Mouse (Mus musculus) forebrain, embryonic 10.5 days (tissue): ENCODE results near the gene Fbxw8. TPM values are rescaled to one million over a fixed set of nuclear protein-coding genes. Genes with fewer than 3 reads are reported as not detected.

Experiments used
- DNase-seq: peaks from one replicate; pipeline ENCODE4 v3.0.0-alpha.2; 2017; ENCODE audit warnings: low spot score; ENCODE audit errors: extremely low spot score
- H3K27ac ChIP-seq: fragments of 300-500 bp; sonication (generic); 2 replicates; pipeline ENCODE4 v1.5.1; 2016; ENCODE audit warnings: mild to moderate bottlenecking
- H3K27me3 ChIP-seq: fragments of 300-500 bp; sonication (generic); 2 replicates; pipeline ENCODE4 v1.6.1; 2016; ENCODE audit warnings: mild to moderate bottlenecking; ENCODE audit not compliant: poor library complexity, severe bottlenecking
- H3K36me3 ChIP-seq: fragments of 300-500 bp; sonication (generic); replicated peaks from 2 replicates; pipeline ENCODE4 v1.6.1; 2016; ENCODE audit warnings: mild to moderate bottlenecking, moderate library complexity
- H3K4me1 ChIP-seq: fragments of 300-500 bp; sonication (generic); 2 replicates; pipeline ENCODE4 v1.6.1; 2016
- H3K4me3 ChIP-seq: fragments of 300-500 bp; sonication (generic); 2 replicates; pipeline ENCODE4 v1.5.1; 2016; ENCODE audit warnings: mild to moderate bottlenecking, moderate library complexity
- H3K9me3 ChIP-seq: fragments of 300-500 bp; sonication (generic); 2 replicates; pipeline ENCODE4 v1.6.1; 2016; ENCODE audit warnings: mild to moderate bottlenecking, moderate library complexity
- WGBS: fragments of 180-500 bp; shearing (Covaris S2); methylation state at CpG from one replicate; pipeline ENCODE4 v1.1.7; 2016; 5-methylcytosine and 5-hydroxymethylcytosine counted together
- polyA plus RNA-seq: library from polyadenylated mRNA; unstranded; fragments of >200 nt; fragmentation: Nextera tagmentation; extraction: Ambion mirVana; gene quantifications from 2 replicates; pipeline ENCODE4 v1.2.1, GENCODE M21; 2016

Gene Fbxw8
- polyA plus RNA-seq, 1 experiment from 2014 or later = 33.8 TPM

DNA sequence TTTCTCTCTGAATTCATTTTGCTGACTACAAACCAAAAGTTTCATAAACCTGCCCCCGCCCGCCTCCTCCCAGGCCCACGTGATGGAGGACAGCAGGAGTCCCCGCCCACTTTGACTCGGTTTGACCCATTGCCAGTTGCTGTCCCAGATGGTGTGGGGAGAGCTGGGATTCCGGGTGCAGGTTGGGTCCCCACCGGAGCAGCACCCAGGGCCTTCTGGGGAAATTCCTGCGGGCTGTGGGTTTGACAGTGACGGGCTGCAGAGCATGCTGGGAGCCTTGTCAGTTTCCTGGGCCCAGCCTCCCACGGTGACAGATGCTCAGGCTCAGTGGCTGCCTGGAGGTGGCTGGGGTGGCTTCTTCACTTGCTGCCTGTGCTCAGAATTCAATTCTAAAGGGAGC, 125.8 kb downstream of the Fbxw8 start:
- Histone ChIP-seq H3K4me1 (peaks cover 57% of the 10 kb centered on the region), H3K4me3 (peak overlapping the region; percentile 71), H3K9me3 (no peaks in the 10 kb centered on the region), H3K27ac (no peak overlapping the region), H3K36me3 (no peaks in the 10 kb centered on the region), H3K27me3 (peaks cover 69% of the 10 kb centered on the region)
- DNase-seq = no peak
- WGBS = 5% methylated on average over 10 of the region's 10 CpGs

DNA sequence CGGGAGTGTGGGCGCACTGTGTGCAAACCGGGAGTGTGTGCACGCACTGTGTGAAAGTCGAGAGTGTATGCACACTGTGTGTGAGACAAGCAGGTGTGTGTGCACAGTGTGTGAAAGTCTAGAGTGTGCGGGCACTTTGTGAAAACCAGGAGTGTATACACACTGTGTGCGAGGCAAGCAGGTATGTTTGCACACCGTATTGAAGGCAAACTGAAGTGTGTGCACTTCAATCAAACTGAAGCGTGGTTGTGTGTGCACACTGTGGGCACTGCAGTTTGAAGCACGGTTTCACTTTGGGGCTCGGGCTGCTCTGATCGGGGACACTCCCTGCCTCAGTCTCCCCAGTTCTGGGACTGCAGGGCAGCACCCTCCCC, 126.2 kb downstream of the Fbxw8 start:
- 8% methylated on average over 12 of the region's 12 CpGs for WGBS
- peaks cover 57% of the 10 kb centered on the region for H3K4me1 ChIP-seq
- no peaks in the 10 kb centered on the region for H3K9me3 ChIP-seq
- H3K27me3 ChIP-seq = peaks cover 69% of the 10 kb centered on the region
- peak overlapping the region; percentile 71 for H3K4me3 ChIP-seq
- no peak for DNase-seq
- no peak overlapping the region for H3K27ac ChIP-seq
- no peaks in the 10 kb centered on the region for H3K36me3 ChIP-seq

DNA sequence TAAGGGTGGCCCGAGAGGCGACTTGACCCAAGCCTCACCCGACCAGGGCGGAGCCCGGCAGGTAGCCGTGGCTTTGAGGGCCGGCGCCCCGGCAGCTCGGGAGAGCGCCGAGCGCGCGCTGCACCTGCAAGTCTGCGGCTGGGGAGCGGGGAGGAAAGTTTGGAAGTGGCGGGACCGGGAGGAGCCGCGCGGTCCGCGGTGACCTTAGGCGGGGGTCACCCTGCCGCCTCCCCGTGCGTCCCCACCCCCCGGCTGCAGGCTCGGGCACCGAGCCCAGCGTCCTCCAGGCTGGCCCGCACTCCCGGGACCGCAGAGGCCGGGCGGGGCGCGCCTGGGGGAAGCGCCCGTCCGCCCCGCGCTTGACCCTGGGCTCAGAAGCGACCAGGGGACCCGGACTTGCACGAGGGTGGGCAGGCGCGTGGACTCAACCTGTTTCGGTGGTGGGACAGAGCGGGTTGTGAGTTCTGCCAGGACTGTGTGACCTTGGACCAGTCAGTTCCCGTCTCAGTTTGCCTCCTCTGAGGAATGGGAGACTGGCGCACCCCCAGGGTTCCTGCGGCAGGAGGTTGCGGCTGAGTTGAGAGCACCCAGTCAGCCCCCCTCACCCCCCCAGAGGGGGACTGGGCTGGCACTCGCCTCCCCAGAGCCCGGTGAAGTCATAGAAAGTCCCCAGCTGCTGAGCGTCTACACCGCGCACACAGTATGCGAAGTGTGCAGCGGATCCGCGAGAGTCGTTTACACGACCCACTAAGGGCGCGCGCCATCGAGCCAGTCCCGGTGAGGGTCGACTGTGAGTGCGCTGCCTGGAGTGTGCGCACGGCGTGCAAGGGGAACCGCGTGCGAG, 126.9 kb downstream of the Fbxw8 start:
- peaks cover 57% of the 10 kb centered on the region for H3K4me1 ChIP-seq
- no peaks in the 10 kb centered on the region for H3K9me3 ChIP-seq
- H3K36me3 ChIP-seq = no peaks in the 10 kb centered on the region
- 0 out of 2 replicates have a peak overlapping the region, but pooled peaks have one; percentile 48 for H3K27ac ChIP-seq
- peak; percentile 27 for DNase-seq
- H3K4me3 ChIP-seq = peak overlapping the region; percentile 71
- WGBS = 2% methylated on average over 77 of the region's 79 CpGs
- H3K27me3 ChIP-seq = peaks cover 69% of the 10 kb centered on the region

DNA sequence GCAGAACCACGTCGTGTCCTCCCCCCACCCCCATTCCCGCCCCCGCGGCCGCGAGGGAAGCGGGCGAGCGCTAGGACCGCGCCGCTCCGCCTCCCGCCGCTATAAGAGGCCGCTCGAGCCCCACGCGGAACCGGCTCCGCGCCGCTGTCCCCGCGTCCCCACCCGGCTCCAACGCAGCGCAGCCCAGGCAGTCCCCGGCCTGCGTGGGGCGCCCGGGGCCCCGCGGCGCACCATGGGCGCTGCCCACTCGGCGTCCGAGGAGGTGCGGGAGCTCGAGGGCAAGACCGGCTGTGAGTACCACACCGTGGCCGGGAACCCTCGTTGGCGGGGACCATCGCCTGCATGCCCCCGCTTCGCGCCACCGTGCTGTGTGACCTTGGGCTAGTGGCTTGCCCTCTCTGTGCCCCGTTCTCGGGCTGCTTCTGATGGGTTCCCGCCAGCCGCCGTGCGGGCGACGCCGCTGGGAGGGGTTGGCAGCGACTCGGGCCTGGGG, 127.5 kb downstream of the Fbxw8 start, which contains the start of gene Tesc:
TSS of gene Tesc (plus strand) at position 46 of the 493 bp plus-strand sequence.
- Histone ChIP-seq H3K36me3 (no peaks in the 10 kb centered on the region), H3K27ac (peak within 1 kb of the TSS; percentile 48; the same call in 1 of the 2 replicates), H3K4me3 (peak within 1 kb of the TSS; percentile 71), H3K27me3 (peaks cover 69% of the 10 kb centered on the region), H3K4me1 (peaks cover 57% of the 10 kb centered on the region), H3K9me3 (no peaks in the 10 kb centered on the region)
- under 1% methylated on average over 63 of the region's 63 CpGs for WGBS
- DNase-seq = peak; percentile 35

DNA sequence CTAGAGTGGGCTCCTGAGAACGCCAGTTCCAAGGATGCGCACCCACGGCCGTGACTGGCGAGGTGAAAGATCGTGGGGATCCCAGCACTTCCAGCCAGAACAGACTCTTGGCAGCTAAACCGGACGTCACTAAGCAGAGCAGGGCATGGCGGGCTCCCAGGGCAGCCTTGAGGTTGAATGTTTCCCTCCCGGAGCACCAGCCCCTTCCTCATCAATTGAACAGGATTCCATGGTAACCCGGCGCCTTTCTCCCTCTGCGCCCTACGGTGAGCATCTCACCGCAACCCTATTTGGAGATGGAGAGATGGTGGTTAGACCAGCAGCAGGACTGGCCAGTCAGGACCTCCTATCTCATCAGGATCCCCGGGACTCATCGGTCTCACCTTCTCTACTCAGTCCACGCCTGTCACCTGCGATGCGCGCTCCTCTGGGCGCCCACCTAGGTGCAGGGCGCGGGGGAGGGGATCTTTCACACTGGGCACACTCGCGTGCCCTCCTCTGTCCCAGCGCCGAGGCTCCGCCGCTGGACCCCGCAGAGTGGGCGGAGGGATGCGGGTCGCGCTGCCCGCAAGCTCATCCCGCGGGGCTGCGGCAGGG, 128.1 kb downstream of the Fbxw8 start:
- Histone ChIP-seq H3K36me3 (no peaks in the 10 kb centered on the region), H3K27ac (peak overlapping the region; percentile 48; the same call in 1 of the 2 replicates), H3K4me1 (peaks cover 57% of the 10 kb centered on the region), H3K4me3 (peak overlapping the region; percentile 71), H3K9me3 (no peaks in the 10 kb centered on the region), H3K27me3 (peaks cover 69% of the 10 kb centered on the region)
- WGBS = 1% methylated on average over 39 of the region's 39 CpGs
- DNase-seq = peak; percentile 36

DNA sequence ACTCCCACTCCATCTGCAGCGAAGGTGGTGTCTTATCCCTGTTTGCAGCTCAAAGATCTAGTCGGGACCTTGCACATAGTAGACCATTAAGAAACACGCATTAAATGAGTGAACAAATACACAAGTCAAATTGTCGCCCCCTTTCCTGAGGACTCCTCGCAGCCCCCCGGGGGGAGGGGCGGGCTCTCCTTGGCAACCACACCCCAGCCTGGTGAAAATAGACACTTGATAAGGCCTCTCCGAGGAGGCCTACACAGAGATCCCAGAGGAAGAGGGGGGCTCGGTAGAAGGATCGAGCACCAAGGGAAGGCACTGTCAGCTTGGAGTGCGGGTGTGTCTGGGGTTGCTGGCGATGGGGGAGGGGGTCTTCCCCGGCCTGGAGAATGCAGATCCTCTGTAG, 128.9 kb downstream of the Fbxw8 start:
- peak overlapping the region; percentile 71 for H3K4me3 ChIP-seq
- no peak for DNase-seq
- H3K9me3 ChIP-seq = no peaks in the 10 kb centered on the region
- H3K36me3 ChIP-seq = no peaks in the 10 kb centered on the region
- H3K27me3 ChIP-seq = peaks cover 63% of the 10 kb centered on the region
- H3K27ac ChIP-seq = no peak overlapping the region
- WGBS = 2% methylated on average over 13 of the region's 13 CpGs
- H3K4me1 ChIP-seq = peaks cover 52% of the 10 kb centered on the region

DNA sequence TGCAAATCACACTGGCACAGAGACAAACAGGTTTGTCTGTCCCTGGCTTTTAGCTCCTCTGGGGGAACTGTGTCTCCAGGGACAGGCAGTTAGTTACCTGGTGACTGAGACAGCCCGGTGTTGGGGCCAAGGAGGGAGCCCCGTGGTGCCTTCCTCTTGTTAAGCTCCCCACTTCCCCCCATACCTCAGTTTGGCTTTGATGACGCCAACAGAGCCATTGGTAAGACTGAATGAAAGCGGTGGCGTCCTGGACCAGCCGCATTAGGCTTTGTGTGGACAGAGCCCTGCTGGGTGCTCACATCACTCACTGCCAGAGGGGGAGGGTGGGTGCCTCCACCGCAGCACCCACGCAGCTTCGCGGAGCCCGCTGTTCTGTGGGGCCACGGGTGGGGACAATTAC, 129.4 kb downstream of the Fbxw8 start:
- Histone ChIP-seq H3K27ac (no peak overlapping the region), H3K4me3 (0 out of 2 replicates have a peak overlapping the region, but pooled peaks have one; percentile 71), H3K9me3 (no peaks in the 10 kb centered on the region), H3K4me1 (peaks cover 47% of the 10 kb centered on the region), H3K36me3 (no peaks in the 10 kb centered on the region), H3K27me3 (peaks cover 58% of the 10 kb centered on the region)
- WGBS = 2% methylated on average over 12 of the region's 12 CpGs
- no peak for DNase-seq

DNA sequence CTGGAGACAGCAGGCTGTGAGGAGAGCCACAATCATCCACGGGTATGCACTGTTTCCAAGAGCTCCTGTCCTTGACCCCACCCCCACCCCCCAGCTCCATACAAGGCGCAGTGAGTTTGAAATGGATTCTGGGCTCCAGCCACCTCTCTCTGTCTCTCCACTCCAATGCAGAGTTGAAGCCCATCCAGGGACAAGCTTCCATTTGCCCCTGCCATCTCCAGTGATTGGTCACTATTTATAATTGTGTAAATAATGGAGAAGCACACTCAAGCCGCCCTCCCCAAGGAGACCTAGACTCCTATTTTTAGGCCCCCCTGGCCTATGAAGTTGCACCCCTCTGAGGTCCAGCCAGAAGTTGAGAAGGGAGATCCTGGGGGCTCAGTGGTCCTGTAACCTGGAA, 132.2 kb downstream of the Fbxw8 start:
- no peak for DNase-seq
- H3K27ac ChIP-seq = no peak overlapping the region
- peaks cover 32% of the 10 kb centered on the region for H3K27me3 ChIP-seq
- H3K36me3 ChIP-seq = no peaks in the 10 kb centered on the region
- 80% methylated on average over 3 of the region's 3 CpGs for WGBS
- H3K4me3 ChIP-seq = no peak overlapping the region
- peaks cover 27% of the 10 kb centered on the region for H3K4me1 ChIP-seq
- no peaks in the 10 kb centered on the region for H3K9me3 ChIP-seq

DNA sequence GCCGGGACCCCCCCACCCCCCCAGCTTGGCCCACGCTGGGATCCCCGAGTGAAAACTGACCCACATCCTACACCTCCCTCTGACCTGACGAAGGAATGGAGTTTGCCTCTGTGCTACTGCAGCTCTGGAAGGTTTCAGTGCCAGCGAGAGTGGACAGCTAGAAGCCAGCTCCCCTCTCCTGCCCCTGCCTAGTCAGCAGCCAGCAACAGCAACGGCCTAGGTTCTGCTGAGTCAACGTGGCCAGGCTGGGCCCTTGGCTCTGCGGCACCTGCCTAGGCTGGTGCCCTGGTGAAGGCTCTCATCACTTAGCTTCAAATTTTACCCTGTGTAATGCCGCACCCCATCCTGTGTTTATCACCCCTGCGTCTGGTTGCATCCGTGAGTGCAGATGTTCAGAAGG, 135.4 kb downstream of the Fbxw8 start:
- Histone ChIP-seq H3K4me1 (peaks cover 5% of the 10 kb centered on the region), H3K27me3 (peaks cover 7% of the 10 kb centered on the region; the same call in 1 of the 2 replicates), H3K27ac (no peak overlapping the region), H3K4me3 (no peak overlapping the region), H3K9me3 (no peaks in the 10 kb centered on the region), H3K36me3 (no peaks in the 10 kb centered on the region)
- 76% methylated on average over 11 of the region's 11 CpGs for whole genome bisulfite sequencing
- no peak for DNase-seq

DNA sequence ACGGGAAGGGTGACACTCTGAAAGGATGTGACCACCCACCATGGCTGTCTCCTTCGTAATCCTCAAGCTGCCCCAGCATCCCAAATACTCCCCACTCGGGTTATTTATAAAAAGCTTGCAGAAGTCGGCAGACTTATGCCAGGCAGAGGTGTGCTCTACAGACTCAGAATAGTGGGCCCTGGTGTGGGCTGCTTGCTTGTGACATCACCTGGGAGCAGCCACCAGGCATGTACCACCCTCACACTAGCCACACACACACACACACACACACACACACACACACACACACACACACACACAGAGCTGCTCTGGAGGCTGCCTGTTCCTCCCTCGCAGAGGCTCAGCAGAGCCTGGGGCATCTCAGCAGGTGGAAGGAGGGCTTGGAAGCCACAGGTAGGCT, 137.7 kb downstream of the Fbxw8 start:
- peaks cover 8% of the 10 kb centered on the region; the same call in 1 of the 2 replicates for H3K27me3 ChIP-seq
- H3K4me3 ChIP-seq = no peak overlapping the region
- WGBS = 49% methylated on average over 5 of the region's 5 CpGs
- H3K36me3 ChIP-seq = no peaks in the 10 kb centered on the region
- no peak for DNase-seq
- peaks cover 9% of the 10 kb centered on the region for H3K4me1 ChIP-seq
- no peak overlapping the region for H3K27ac ChIP-seq
- no peaks in the 10 kb centered on the region for H3K9me3 ChIP-seq

DNA sequence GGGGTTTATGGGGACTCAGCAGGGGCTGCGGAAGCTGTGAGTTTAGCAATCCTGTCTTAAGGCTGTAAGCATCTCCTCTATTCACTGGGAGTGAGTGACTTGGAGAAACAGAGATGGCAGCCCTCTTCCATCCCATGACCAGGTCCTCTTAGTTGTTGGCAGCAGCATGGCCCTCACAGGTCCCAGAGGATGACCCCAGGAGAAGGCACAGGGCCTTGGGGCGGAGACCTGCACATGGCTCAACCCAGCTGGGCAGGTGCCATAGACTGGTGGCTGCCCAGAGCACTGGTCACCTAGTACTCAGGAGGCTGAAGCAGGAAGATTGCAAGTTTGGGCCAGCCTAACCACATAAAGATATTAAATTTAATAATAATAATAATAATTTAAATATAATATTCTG, 139.6 kb downstream of the Fbxw8 start:
- no peak for DNase-seq
- Histone ChIP-seq H3K4me1 (peaks cover 9% of the 10 kb centered on the region), H3K36me3 (peaks cover 9% of the 10 kb centered on the region), H3K9me3 (no peaks in the 10 kb centered on the region), H3K4me3 (no peak overlapping the region), H3K27me3 (peaks cover 8% of the 10 kb centered on the region; the same call in 1 of the 2 replicates), H3K27ac (no peak overlapping the region)
- 85% methylated on average over 2 of the region's 2 CpGs for WGBS

DNA sequence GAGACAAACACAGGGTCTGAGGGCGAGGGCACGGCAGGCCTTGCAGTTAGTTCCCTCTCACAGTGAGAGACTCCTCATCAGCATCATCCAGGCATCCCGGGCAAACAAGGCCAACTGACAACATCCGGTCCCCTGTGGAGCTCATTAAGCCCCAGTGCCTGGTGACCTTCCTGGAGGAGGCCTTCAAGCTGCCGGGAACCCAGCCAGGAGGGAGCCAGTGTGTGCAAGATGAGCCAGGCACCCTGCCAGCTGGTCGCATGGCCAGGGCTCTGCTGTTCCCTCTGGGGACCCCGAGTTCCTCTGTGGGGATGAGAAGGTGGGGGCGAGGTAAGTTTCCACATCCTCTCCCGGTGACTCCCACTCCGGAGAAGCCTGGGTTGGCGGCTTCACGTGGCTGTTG, 140.2 kb downstream of the Fbxw8 start:
- no peak for DNase-seq
- H3K27me3 ChIP-seq = peaks cover 8% of the 10 kb centered on the region; the same call in 1 of the 2 replicates
- WGBS = 21% methylated on average over 12 of the region's 12 CpGs
- no peak overlapping the region for H3K4me3 ChIP-seq
- no peaks in the 10 kb centered on the region for H3K9me3 ChIP-seq
- peaks cover 15% of the 10 kb centered on the region for H3K36me3 ChIP-seq
- H3K4me1 ChIP-seq = peaks cover 9% of the 10 kb centered on the region
- H3K27ac ChIP-seq = peak overlapping the region; percentile 40
